Mouse (Mus musculus) heart, adult 18-20 months (tissue): ENCODE measurements around the gene Car3. TPM values are rescaled to one million over a fixed set of nuclear protein-coding genes. Genes with fewer than 3 reads are reported as not detected.
A peak's percentile ranks its signal among the peaks of the same experiment; 100 is the strongest.

Experiments used
- DNase-seq, 2 experiments: peaks; one replicate each; pipeline ENCODE4 v3.0.0; 2021 to 2022; ENCODE audit warnings: mixed read lengths in 1 of 2
- total RNA-seq, 2 experiments: library from RNA; stranded (reverse); gene quantifications; 2 replicates each; pipeline ENCODE4 v1.2.3; 2021

Gene Car3
- total RNA-seq, 2 experiments from 2014 or later: 55.7 to 255 TPM

DNA sequence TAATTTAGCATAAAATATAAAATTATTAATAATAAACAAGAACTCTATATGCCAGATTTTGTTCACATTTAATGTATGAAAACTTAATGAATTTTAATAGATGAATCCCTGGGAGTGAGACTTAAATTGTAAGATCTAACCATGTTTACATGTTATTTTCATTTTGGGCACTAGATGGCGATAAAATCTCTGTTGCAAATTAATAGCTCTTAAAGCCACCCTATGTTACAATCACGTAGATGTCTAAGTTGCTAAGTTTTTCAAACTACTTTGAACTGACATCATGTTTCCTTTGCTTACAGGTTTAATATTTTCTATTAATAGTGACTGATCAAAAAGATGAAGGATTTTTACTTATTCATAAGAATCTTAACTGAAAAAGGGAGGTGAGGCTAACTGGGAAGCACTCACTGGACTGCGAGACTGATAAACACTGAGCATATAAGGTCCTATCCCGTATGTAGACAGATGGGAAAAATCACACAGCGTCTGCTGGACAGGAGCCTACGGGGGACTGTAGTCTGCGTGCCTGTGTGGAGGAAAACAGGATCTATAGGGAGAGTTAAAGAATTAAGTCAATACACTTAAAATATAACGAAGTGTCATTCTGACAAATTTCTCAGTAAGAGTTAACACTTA lies 11.2 kb downstream of the Car3 start:
- peak in 1 of 2 experiments; percentile 75 for DNase-seq

DNA sequence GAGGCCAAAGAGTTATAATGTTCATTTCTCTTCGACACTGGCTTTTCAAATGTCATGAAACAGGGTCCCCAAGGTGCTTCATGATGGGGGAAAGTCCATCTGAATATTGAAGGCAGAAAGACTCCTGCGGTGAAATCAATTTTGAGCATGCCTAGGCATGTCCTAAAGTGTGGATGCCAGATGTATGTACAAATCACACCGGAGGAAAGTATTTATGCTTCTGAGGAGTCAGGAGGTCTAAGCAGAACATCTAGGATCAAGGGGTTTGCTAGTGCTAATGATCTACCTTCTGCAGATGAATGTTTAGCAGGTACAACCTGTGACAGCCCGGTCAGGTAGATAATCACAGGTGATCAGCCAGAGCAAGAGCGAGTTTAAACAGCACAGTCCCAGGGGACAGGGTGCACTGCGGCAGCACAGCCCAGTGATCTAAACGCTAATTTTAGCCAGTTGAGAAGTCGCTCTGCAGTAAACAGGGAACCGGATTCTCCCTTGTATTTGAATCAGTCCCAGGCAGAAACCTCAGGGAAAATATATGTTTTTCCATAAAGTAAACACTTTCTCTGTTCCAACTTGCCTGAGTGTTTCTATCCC lies 13.1 kb downstream of the Car3 start:
- no peak for DNase-seq

DNA sequence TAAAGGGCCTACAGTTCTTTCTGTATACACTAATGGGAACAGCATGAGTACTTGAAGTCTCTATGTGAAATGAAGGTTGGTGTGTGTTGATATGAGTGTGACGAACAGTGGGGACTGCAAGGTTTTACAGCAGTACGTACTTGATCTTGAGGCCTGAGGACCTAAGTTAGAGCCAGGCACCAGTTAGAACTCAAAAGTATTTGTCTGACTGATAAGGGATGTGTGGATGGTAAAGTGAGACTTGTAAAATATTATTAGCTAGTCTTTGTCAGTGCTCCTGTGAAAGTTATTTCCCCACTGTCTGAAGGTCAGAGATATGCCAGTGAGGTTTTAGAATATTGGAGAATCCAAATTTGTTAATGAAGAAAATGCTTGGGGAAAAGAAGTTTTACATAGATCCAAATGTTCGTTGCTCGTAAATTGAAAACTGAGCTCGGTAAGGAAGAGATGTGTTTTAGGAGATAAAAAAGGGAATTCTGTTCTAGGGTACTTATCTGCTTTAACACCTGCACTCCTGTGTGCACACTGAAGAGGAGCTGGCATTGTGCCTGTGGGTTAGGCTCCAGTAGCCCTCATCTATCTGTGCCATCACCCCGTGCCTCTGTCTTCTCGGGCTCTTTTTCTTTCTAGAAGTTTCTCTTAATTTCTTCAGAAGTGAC lies 14.1 kb downstream of the Car3 start:
- DNase-seq: no peak

DNA sequence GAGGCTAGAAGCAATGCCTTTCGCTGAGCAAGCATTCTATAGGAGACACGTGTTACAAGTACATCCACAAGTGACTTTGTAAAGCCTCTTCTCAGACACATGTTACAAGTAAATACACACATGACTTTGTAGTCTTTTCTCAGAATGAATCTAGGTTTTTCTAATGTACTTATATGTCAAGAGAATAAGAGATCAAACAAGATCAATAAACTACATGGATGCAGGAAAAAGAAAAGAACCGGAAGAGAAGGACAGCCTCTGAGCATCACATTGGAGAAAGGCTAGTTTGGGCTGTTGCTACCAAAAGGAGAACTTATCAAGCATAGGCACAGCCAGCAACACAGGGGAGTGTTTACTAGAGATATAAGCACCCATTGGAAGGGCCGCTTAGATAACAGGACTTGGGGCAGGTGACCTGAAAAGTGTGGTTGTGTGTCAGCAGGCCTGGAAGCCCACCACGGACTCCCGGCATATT lies 15.5 kb downstream of the Car3 start:
- no peak for DNase-seq

DNA sequence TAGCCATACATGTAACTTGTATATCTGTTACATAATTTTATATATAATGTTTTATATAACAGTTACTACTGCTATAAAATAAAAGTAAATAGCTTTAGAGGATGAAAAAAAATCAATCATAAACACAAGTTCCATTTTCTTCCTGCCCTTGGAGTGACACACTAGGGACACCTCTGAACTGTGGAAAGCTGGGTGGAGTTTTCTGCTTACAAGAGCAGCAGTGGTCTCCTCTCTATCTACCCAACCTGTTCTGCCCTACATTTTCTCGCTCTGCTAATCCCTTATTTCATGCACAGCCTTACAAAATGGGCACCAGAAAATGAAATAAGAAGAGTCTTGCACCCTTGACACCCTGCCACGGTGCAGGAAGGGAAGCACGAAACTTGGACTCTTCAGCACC lies 16.0 kb downstream of the Car3 start:
- DNase-seq: no peak

DNA sequence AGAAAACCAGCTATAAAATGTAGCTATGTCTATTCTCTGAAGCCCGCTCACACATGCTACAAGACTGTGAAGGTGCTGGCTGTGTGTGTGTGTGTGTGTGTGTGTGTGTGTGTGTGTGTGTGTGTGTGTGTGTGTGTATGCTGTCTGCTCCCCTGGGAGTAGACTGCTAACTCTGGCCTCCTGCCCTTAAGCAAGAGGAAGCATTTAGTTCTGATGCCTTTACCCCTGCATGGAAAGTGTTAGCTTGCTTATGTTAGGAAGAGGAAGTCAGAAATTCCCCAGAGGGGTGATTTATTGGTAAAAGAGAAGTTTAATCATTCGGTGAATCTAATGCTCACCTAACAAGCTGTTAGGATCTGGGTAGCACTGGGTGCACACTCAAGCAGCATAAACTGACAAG lies 17.0 kb downstream of the Car3 start:
- no peak for DNase-seq

DNA sequence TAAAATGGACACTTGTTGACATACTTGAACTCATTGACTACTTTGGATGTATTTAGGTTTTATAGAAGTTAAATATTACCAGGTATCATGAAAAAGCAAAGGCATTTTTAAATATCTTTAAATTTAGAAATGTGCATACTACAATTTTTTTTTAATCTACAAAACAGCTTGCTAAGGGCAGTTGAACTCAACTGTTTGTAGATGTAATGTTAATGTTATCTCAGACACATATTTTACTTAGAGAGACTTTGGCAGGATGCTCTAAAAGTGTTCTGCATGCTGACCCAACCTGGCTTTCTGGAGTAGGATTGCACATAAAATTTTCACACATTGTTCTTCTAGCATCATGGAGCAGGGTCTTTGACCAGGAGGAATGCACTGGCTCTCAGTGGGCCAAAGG lies 18.7 kb downstream of the Car3 start:
- no peak for DNase-seq

DNA sequence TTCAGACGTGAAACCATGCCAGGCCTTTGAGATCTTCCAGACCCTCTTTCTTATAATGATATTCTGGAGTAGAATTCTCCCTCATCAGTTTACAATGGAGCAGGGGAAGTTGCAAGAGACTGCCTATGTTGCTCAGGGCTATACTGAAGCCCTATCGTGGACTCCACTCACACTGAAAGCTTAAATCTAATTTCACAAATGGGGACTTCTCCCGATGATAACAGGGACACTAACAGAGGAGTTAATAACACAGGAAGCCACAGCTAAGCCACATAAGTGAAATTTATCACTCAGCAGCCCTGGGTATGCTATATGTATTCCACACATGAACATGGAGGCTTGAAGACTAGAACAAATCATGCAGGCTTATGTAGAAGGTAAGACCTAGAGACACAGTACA lies 19.4 kb downstream of the Car3 start:
- no peak for DNase-seq

DNA sequence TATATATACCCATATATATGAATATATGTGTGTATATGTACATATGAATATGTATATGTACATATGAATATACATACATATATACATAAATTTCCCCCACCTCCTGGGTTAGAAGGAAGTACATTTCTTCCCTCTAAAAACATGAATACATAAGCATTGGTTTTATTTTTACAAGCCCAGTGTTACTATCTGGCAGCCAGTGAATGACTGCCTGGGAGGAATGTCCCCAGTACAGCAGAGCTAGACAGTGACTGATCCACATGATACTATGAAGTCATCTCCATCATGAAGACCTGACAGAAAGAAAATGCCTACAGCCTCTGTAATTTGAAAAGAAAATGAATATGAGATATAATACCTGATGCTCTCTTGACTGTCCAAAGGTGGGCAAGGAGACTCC lies 21.5 kb downstream of the Car3 start:
- no peak for DNase-seq

DNA sequence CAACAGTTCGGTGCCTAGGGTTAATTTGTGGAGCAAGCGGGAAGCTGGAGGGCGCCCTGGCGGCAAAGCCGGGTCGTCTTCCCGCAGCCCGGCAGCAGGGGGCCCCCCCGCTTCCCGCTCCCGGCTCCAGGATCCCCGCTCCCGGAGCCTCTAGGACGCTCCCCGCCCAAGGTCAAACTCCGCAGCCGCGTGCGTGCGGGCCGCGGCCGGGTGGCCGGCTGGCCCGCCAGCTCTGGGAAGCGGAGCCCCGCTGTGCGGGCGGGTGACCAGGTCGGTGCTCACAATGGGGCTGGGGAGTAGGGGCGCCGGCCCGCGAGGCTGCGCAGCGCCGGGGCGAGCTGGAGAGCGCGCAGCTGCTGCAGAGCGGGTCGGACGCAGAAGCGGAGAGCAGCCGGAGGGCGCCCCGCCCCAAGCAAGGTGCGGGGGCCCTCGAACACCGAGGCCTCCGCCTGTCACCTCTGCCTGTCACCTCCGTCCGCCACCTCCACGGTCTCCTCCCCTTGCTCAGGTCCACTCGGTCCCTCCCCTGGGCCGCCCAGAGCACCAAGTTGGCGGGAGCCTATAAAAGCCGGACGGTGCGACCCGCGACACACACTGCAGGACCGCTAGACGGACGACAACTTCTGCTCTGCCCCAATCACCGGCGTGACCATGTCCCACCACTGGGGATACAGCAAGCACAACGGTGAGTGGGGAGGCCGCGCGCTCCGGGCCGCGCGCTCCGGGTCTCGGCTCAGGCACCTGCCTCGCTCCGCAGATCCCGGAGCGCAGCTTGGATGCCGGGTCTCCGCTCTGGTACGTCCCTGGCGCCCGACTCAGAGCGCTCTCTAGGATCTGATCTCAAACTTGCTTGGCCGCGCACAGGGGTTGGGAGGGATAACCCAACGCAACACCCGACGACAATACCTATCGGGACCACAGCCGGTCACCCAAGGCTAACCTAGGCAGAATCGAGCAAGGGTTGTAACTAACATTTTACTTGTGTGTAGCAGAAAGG lies 23.1 kb downstream of the Car3 start, which contains the start of gene Car2:
Gene Car2 (plus strand): TSS at position 172 of the 997 bp plus-strand sequence.
- DNase-seq: peak; percentile 64 to 65

DNA sequence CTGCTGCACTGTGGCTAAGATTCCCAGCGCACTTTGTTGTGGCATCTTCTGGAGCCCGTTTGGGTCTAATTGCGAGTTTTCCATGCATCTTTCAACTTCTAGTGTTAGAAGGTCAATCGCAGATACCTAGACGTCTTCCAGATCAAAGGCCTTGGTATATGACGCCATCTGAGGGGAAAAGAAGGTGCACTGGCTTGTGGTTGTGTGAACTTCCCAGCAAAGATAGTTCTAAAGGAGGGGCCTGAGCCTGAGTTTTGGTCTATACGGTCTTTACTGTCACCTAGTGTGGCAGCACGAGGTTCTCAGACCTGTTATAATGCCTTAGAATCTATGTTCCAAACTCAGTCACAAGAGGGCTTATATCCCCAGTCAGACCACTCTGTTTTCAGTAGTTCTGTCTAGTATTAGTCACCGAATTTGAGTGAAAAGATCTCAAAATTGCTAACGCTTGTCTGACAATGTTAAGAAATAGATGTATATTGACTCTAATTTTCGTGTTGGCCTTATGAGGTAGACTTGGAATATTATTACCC lies 23.9 kb downstream of the Car3 start:
- DNase-seq: no peak

DNA sequence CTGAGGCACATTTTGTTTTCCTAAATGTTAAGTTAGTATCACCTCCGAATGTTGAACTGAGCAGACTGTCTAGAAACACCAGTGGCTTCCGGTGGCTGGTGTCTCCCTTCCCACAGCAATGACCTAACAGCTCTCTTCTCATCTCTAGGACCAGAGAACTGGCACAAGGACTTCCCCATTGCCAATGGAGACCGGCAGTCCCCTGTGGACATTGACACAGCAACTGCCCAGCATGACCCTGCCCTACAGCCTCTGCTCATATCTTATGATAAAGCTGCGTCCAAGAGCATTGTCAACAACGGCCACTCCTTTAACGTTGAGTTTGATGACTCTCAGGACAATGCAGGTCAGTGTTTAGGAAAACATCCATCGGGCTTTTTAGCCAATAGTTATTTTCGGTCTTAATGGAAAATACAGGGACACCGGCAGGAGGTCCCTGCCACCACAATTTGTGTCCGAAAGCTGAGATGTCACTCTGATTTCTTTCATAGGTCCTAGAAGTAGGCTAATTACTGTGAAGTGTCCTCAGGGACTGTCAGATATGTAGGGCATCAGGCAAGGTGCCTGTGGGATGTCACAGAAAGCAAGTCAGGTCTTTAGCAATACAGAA lies 24.5 kb downstream of the Car3 start:
- no peak for DNase-seq

DNA sequence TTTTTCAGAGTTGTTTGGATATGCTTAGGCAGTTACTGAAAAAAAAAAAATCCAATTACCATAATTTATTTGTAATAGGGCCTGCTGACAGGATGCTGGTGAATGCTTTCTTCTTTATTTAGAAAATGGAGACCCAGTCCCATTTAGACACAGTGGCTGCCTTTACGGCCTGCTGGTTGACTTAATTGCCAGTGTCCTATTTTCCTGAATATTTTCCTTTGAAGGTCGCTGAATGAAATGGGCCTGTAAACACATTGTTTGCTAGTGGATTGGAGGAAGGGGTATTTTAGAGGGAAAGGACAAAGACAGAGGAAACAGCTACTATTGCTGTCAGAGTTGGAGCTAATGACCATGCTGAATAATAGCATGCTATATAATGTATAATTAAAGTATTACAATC lies 25.2 kb downstream of the Car3 start:
- no peak for DNase-seq

DNA sequence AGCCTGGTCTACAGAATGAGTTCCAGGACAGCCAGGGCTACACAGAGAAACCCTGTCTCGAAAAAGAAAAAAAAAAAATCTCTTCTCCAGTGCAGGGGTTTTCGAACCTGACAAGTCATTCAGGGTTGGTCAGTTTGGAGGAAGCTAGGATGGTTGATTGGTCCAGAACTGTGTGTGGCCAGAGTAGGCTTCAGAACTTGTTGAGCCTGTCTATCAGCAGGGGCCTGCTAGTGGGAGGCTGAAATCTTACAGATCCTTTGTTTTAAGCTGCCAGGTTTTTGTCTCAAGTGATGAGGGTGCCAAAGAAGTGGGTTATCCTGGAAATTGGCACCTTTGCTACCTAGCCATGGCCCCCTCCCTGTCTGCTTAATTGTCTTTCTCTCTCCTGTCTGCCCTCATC lies 25.8 kb downstream of the Car3 start:
- DNase-seq: no peak

DNA sequence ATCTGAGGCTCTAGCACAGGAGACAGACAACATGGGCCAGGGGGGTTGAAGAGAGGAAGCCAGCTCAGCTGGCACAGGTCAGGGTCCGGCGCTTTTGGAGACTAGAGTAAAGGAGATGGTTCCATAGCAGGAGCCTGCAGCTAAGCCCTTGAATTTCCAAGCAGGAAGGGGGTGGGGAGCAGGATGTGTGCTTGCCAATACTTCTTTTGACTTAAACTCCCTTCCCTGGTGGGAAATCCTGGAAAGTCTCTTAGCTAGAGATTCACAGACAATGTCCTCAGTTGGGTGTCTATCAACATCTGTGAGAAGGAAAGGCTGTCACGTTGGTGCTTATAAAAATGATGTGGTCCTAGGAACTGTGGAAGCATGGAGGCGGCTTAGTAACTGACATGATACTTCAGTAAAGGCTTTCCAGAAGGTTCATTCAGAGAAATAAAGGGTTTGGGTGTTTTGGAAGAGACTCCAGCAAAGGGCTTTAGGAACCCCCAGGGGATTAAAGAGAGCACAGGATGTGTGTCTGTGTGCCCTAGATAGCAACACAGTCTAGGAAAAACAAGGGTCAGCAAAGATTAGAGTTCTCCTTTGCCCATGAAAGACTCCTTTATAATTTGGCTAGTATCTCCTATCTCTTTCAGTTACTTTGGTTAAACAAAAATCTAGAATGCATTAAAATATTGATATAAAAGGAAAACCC lies 26.6 kb downstream of the Car3 start:
- peak in 1 of 2 experiments; percentile 9 for DNase-seq

DNA sequence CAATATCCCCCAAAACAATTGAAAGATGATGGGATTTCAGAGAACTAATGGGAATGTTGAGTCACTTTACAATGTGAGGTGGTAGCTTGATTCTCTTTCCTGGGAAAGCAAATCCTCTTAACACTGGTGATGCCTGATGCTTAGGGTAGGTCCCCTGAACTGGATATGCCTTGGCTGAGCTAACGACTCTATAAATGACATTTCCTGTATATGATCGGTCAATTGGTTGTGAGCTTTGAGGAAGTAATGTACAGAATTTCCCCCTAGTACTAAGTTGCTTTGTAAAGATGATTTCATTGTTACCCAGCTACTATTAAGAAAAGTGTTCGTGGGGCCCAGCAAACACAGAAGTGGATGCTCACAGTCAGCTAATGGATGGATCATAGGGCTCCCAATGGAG lies 29.7 kb downstream of the Car3 start:
- no peak for DNase-seq

DNA sequence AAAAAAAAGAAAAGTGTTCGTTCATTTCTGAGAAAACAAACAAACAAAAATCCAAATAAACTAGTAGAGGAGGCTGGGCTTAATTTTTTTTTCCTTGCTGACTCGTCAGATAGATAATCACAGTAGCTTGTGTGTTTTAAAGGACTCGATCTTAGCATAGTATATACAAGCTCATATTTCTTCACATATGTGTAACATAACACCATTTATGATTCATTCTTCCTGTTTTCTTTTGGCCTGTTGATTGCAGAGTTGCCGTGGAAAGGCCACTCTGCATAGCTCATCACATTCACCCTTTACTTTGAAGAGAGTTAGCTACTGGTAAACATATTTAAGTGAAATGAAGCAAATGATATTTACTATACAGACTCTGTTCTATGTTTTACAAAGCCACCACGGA lies 30.4 kb downstream of the Car3 start:
- no peak for DNase-seq

DNA sequence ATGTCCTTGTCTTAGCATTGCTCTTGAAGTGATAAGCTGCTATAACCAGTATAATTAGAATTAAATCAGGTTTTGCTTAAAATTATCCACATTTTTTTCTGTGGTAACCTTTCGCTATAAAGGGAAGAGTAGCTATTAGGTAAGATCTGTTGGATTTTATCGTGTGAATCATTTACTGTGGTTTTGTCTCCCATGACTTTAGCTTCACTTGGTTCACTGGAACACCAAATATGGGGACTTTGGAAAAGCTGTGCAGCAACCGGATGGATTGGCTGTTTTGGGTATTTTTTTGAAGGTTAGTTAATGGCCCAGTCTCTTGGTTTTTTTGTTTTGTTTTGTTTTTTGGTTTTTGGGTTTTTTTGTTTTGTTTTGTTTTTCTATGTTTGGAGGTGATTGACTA lies 32.0 kb downstream of the Car3 start:
- DNase-seq: no peak

DNA sequence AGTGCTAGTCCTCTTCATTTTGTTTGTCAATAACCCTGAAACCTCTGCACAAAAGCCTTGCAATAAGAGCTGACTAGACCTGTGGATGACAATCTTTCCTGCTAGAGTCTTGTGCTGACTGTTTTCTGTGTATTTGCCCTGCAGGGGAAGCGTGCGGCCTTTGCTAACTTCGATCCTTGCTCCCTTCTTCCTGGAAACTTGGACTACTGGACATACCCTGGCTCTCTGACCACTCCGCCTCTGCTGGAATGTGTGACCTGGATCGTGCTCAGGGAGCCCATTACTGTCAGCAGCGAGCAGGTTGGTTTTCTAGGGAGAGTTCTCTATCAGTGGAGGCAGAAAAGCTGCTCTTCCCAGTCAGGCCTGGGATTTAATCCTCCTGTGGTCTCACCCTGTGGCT lies 34.5 kb downstream of the Car3 start:
- no peak for DNase-seq

DNA sequence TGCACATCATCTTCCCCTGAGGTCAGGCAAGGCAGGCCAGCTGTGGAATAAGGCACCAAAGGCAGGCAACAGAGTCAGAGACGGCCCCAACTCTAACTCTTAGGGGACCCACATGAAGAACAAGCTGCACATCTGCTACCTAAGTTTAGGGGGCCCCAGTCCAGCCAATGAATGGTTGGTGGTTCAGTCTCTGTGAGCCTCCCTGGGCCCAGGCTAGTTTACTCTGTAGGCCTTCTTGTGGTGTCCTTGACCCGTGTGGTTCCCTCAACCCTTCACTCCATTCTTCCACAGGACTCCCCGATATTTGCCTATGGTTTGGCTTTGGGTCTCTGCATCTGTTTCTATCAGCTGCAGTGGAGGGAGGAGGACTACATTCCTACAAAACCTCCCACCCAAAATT lies 40.1 kb downstream of the Car3 start:
- no peak for DNase-seq

DNA sequence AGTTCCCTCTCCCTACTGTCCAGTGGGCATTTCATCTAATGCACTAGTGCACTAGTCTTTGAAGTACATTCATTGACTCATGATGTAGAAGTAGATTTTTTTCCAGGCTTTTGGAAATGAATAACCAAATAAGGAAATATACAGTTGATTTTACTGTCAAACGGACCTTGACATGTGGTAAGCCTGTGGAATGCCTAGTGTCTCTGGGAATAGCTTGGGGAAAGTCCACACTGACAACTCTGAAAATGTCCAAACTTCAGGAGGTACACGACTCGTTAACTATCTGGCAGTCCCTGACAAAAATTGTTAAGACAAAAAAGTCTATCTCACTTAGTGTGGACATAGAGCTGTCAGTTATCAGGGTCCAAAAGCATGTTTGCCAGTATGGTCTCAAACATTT lies 40.9 kb downstream of the Car3 start:
- DNase-seq: no peak
